Mouse (Mus musculus): ENCODE measurements around the gene Cnp.
A peak's percentile ranks its signal among the peaks of the same experiment; 100 is the strongest.

GRCm38 (mm10) chr11:100544832-100545745, 29.6 kb upstream of the Cnp start, which contains the start of gene Ttc25:
- peak; percentile 55 for TF ChIP-seq POLR2A (IDR thresholded peaks at IDR 0.05; ENCODE audit: low read depth, low read length)
- no peak for TF ChIP-seq CTCF (IDR thresholded peaks at IDR 0.05; ENCODE audit: extremely low read depth, insufficient read depth, insufficient read length, insufficient replicate concordance)

All from spleen, adult 2 months (tissue).